27 mouse cellular contexts compared by ENCODE assay signal in genomic region chr7:118508556-118508955, GRCm38 (mm10).
"Had no signal": no experiment of that assay in that cellular context is flagged by ENCODE, and none has a peak within 500 bp of the region (broad histone marks: within the 10 kb centered on the region; RNA-seq: fewer than 3 reads in every experiment).

No protein-coding gene starts in this region.

- H3K4me3 ChIP-seq: limb, embryonic 10.5 days; limb, embryonic 12.5 days; limb, embryonic 13.5 days; limb, embryonic 15.5 days; liver, embryonic 12.5 days; liver, embryonic 13.5 days; liver, embryonic 15.5 days; lung, embryonic 15.5 days; megakaryocyte, embryonic 14.5 days; midbrain, embryonic 10.5 days; midbrain, embryonic 12.5 days; midbrain, embryonic 13.5 days; midbrain, embryonic 15.5 days; myocyte had no signal

- H3K4me1 ChIP-seq: limb, embryonic 10.5 days; limb, embryonic 12.5 days; limb, embryonic 13.5 days; limb, embryonic 15.5 days; liver, embryonic 12.5 days; liver, embryonic 13.5 days; liver, embryonic 15.5 days; lung, embryonic 15.5 days; midbrain, embryonic 13.5 days; midbrain, embryonic 15.5 days had no signal

- H3K27ac ChIP-seq: limb, embryonic 10.5 days; limb, embryonic 12.5 days; limb, embryonic 13.5 days; limb, embryonic 15.5 days; liver, embryonic 12.5 days; liver, embryonic 13.5 days; liver, embryonic 14.5 days; liver, embryonic 15.5 days; lung, embryonic 15.5 days; macrophage; midbrain, embryonic 10.5 days; midbrain, embryonic 12.5 days; midbrain, embryonic 13.5 days; midbrain, embryonic 15.5 days had no signal

- DNase-seq: left cerebral cortex, postnatal 4 days; liver; liver, embryonic 13.5 days; liver, postnatal 0 days; lung, adult 18-20 months; lung, adult 2 months; lung, embryonic 14.5 days; lung, postnatal 10 days; lung, postnatal 14 days; lung, postnatal 36 days; lung, postnatal 4 days; midbrain, embryonic 14.5 days had no signal
